Mouse (Mus musculus): ENCODE data around the gene Cxcr4.

- TF ChIP-seq CTCF (IDR thresholded peaks at IDR 0.05) (no peak), POLR2A (IDR thresholded peaks at IDR 0.05; ENCODE audit: insufficient read depth, low read depth, low read length) (no peak)
These were observed 45.2 kb upstream of the Cxcr4 start for GRCm38 (mm10) chr1:128637230-128637740.

Data from heart, adult 2 months (tissue).